Mouse (Mus musculus): ENCODE results near the gene Epha4. TPM values are rescaled to one million over a fixed set of nuclear protein-coding genes. Genes with fewer than 3 reads are reported as not detected.

Gene Epha4
- polyA plus RNA-seq, 1 experiment from 2014 or later: 36.8 TPM

GRCm38 (mm10) chr1:77472566-77472965, 42.3 kb downstream of the Epha4 start:
- Histone ChIP-seq H3K36me3 (no peaks in the 10 kb centered on the region), H3K9me3 (replicated peaks) (no peaks in the 10 kb centered on the region), H3K9ac (replicated peaks) (no peak overlapping the region), H3K4me3 (replicated peaks) (no peak overlapping the region), H3K27me3 (replicated peaks) (no peaks in the 10 kb centered on the region), H3K4me2 (no peak overlapping the region), H3K4me1 (peaks cover 11% of the 10 kb centered on the region), H3K27ac (replicated peaks) (no peak overlapping the region)
- ATAC-seq (ENCODE audit: low FRiP score): no peak
- 77% methylated on average over 2 of the region's 2 CpGs for whole genome bisulfite sequencing

- WGBS: 54% methylated on average over 5 of the region's 5 CpGs
- Histone ChIP-seq H3K4me1 (peaks cover 11% of the 10 kb centered on the region), H3K9ac (replicated peaks) (no peak overlapping the region), H3K27ac (replicated peaks) (no peak overlapping the region), H3K4me2 (no peak overlapping the region), H3K9me3 (replicated peaks) (no peaks in the 10 kb centered on the region), H3K4me3 (replicated peaks) (no peak overlapping the region), H3K36me3 (no peaks in the 10 kb centered on the region), H3K27me3 (replicated peaks) (no peaks in the 10 kb centered on the region)
- ATAC-seq (ENCODE audit: low FRiP score): no peak
Observed at GRCm38 (mm10) chr1:77471447-77471846, 43.4 kb downstream of the Epha4 start.

DNA sequence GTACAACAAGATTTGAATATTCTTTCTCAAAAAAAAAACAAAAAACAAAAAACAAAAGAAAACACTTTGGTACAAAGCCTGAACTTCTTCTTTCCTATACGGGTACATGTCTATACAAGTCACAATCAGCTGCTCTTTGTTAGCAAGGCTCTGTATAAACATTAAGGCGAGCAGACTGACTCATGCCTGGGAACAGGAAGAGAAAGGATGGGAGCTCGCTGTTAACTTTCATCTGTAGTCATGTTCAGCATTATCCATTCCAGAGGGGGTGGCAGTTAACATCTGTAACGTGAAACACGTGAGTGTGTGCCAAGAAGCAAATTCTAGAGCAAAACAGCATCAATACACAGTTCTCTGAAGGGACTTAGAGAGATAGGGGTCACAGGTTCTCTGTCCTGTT, 43.9 kb downstream of the Epha4 start:
- no peak for ATAC-seq (ENCODE audit: low FRiP score)
- no peaks in the 10 kb centered on the region for H3K27me3 ChIP-seq (replicated peaks)
- no peak overlapping the region for H3K27ac ChIP-seq (replicated peaks)
- H3K4me1 ChIP-seq: peaks cover 11% of the 10 kb centered on the region
- no peak overlapping the region for H3K9ac ChIP-seq (replicated peaks)
- 46% methylated on average over 5 of the region's 5 CpGs for WGBS
- no peaks in the 10 kb centered on the region for H3K36me3 ChIP-seq
- no peak overlapping the region for H3K4me2 ChIP-seq
- no peaks in the 10 kb centered on the region for H3K9me3 ChIP-seq (replicated peaks)
- no peak overlapping the region for H3K4me3 ChIP-seq (replicated peaks)

DNA sequence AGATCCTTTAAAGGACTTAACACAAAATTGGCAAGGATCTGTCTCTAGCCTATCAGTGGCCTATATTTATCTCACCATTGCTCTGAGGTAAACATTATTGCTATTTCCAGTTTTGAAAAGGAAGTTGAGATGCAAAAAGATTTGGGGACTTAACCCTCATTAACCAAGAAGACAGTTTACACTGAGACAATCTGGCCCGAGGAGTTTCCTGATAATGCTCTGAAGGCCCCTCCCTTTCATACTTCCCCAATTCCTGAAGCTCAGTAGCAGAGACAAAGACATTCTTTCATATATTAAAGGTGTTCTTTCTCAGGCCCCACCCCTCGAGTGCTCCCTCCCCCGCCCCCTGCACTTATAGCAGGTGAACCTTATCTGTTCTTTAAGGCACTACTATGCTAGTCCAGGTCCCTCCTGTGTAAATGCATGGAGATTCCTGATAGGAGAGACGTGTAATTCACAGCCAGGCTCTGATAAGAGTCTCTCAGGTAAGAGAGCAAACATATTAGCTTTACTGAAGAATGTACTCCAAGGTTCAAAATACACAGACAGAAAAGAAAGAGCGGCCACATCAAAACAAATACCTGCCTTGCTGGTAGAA, 46.1 kb downstream of the Epha4 start:
- Histone ChIP-seq H3K9ac (replicated peaks) (no peak overlapping the region), H3K36me3 (no peaks in the 10 kb centered on the region), H3K9me3 (replicated peaks) (no peaks in the 10 kb centered on the region), H3K27ac (replicated peaks) (no peak overlapping the region), H3K27me3 (replicated peaks) (no peaks in the 10 kb centered on the region), H3K4me2 (no peak overlapping the region), H3K4me3 (replicated peaks) (no peak overlapping the region), H3K4me1 (peaks cover 7% of the 10 kb centered on the region)
- ATAC-seq (ENCODE audit: low FRiP score): no peak
- 88% methylated on average over 5 of the region's 5 CpGs for WGBS

DNA sequence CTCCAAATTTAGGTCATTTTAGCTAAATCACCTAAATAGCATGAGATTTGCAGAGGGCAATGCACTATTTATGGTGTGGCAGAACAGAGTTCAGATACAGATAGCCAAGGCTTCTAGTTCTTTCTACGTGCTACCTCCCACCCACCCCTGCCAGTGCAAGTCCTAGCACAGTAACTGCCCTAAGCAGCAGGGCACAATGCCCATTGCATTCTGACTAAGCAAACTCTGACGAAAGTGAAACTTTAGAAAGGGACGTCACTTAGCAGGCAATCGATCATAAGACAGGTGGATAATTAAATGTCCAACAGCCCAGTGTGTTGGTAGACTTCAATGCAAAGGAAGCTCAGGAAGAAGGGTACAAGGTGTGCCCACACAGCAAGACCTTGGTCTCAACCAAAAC, 49.4 kb downstream of the Epha4 start:
- no peak overlapping the region for H3K9ac ChIP-seq (replicated peaks)
- WGBS: 85% methylated on average over 4 of the region's 4 CpGs
- no peak for ATAC-seq (ENCODE audit: low FRiP score)

DNA sequence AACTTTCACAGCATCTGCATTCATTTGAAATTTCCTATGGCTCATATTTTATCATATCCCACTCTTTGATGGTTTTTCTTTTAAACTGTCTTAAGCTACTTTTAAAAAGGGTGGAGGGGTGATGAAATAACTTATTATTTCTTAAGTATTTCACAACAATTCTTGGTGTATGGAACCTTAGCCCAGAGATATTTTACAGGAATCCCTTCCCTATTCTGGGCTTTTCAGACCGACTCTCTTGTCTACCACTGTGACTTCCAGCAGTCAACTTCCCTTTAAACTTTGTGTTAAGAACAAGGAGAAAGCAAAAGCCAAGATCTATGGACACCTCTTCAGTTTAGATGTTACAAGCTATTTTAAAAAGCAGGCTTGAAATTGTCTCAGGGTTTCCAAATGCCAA, 50.8 kb downstream of the Epha4 start:
- Histone ChIP-seq H3K4me3 (replicated peaks) (no peak overlapping the region), H3K27ac (replicated peaks) (no peak overlapping the region), H3K9ac (replicated peaks) (no peak overlapping the region), H3K4me2 (no peak overlapping the region), H3K36me3 (no peaks in the 10 kb centered on the region), H3K27me3 (replicated peaks) (no peaks in the 10 kb centered on the region), H3K4me1 (no peaks in the 10 kb centered on the region), H3K9me3 (replicated peaks) (no peaks in the 10 kb centered on the region)
- WGBS: 82% methylated on average over 1 of the region's 1 CpGs
- ATAC-seq (ENCODE audit: low FRiP score): no peak

More for the DNA sequence above, 49.4 kb downstream of the Epha4 start:
- Histone ChIP-seq H3K27me3 (replicated peaks) (no peaks in the 10 kb centered on the region), H3K9me3 (replicated peaks) (no peaks in the 10 kb centered on the region), H3K4me2 (no peak overlapping the region), H3K36me3 (no peaks in the 10 kb centered on the region), H3K27ac (replicated peaks) (no peak overlapping the region), H3K4me3 (replicated peaks) (no peak overlapping the region), H3K4me1 (no peaks in the 10 kb centered on the region)

DNA sequence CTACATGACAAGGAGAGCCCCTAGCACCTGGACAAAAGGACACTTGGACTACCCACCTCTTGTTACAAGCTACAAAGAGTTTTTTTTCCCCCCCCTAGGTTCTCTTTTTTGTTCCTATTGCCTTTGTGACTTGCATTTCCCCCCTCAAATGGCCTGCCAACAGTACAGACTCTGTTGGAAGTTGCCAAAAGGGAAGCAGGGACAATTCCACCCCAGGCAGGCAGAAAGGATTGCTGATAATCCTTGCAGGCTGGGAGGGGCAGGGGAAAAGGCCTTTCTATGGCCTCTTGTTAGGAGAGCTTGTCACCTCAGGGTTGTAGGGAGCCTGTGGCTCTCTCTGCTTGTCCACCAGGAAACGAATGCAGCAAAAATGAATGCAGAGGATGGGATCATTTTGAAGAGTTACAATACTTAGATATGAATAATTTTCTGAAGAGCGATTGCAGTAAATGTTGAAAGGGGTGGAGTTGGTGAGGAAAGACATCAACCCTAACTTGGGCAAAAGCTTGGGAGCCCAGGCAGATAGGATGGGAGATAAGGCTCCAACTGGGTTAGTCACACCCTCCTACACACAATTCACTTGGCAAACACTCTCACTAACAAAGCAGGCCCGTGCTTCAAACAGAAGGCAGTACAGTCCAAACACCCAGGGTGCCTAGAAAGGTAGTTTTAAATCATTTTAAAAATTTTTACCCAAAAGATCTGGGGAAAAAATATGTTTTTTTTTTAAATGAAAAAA, 52.8 kb downstream of the Epha4 start:
- Histone ChIP-seq H3K4me1 (peaks cover 5% of the 10 kb centered on the region; the same call in 1 of the 2 replicates), H3K9me3 (replicated peaks) (no peaks in the 10 kb centered on the region), H3K4me3 (replicated peaks) (no peak overlapping the region), H3K36me3 (no peaks in the 10 kb centered on the region), H3K27me3 (replicated peaks) (no peaks in the 10 kb centered on the region), H3K4me2 (no peak overlapping the region), H3K9ac (replicated peaks) (no peak overlapping the region), H3K27ac (replicated peaks) (no peak overlapping the region)
- 15% methylated on average over 3 of the region's 3 CpGs for WGBS
- no peak for ATAC-seq (ENCODE audit: low FRiP score)

DNA sequence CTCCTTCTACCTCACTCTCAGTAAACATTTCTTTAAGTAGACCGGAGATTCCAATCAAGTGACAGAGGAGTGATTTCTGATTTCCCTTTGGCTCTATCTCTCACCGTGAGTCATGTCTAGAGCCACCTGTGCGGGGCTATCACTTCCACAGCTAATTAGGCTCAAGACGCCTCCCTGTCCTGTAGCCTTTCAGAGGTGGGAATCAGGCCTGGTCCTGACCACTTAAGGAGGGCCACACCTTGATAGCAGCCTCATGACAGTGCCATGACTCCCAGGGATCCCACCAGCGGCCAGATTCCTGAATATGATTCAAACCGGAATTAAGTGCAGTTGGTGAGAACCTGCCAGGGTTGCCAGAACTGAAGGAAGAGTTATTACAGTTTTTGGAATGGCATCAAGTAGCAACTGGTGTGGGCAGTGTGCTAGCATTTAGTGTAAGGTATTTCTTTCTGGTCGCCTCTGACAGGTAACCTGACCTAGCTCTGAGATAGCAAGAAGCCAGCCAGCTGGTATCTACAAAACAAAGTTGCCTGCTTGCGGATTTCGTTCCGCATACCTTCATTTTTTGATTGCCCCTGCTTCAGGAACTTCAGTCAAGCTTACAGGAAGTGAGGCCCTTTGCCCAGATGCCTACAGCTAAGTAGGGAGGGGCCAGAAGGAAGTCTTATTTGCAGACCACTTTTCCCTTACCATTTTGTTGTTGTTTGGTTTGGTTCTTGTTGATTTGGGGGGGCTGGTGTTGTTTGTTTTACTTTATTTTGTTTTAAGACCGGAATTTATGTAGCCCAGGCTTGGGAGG, 53.9 kb downstream of the Epha4 start:
- Histone ChIP-seq H3K27me3 (replicated peaks) (no peaks in the 10 kb centered on the region), H3K4me2 (no peak overlapping the region), H3K36me3 (no peaks in the 10 kb centered on the region), H3K4me3 (replicated peaks) (no peak overlapping the region), H3K9ac (replicated peaks) (no peak overlapping the region), H3K27ac (replicated peaks) (no peak overlapping the region), H3K9me3 (replicated peaks) (no peaks in the 10 kb centered on the region), H3K4me1 (peaks cover 10% of the 10 kb centered on the region; the same call in 1 of the 2 replicates)
- 79% methylated on average over 11 of the region's 11 CpGs for whole genome bisulfite sequencing
- ATAC-seq (ENCODE audit: low FRiP score): no peak

- H3K9me3 ChIP-seq (replicated peaks): no peaks in the 10 kb centered on the region
- H3K36me3 ChIP-seq: no peaks in the 10 kb centered on the region
- H3K9ac ChIP-seq (replicated peaks): no peak overlapping the region
- no peak overlapping the region for H3K27ac ChIP-seq (replicated peaks)
- 75% methylated on average over 7 of the region's 7 CpGs for WGBS
- H3K4me1 ChIP-seq: peaks cover 10% of the 10 kb centered on the region; the same call in 1 of the 2 replicates
- no peak overlapping the region for H3K4me2 ChIP-seq
- no peak for ATAC-seq (ENCODE audit: low FRiP score)
- H3K4me3 ChIP-seq (replicated peaks): no peak overlapping the region
- no peaks in the 10 kb centered on the region for H3K27me3 ChIP-seq (replicated peaks)
Observed at GRCm38 (mm10) chr1:77458751-77459385, 56.0 kb downstream of the Epha4 start.

DNA sequence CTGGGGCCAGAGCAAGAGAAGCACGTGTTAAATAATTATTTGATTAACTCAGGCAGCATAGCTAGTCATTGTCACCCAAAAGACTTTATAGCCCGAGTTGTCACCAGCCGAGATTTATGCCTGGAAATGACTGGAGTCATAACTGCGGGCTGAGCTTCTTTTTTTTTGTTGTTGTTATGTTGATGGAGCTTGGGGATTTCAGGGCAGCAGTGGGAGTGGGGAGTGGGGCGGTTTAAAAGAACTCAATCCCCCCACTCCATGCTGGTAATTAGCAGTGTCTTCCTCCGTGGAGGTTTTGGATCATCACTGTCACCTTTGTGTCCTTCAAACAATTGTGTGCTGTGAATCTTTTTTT, 57.5 kb downstream of the Epha4 start:
- Histone ChIP-seq H3K9me3 (replicated peaks) (no peaks in the 10 kb centered on the region), H3K4me1 (peaks cover 10% of the 10 kb centered on the region; the same call in 1 of the 2 replicates), H3K9ac (replicated peaks) (no peak overlapping the region), H3K27ac (replicated peaks) (no peak overlapping the region), H3K4me2 (no peak overlapping the region), H3K4me3 (replicated peaks) (no peak overlapping the region), H3K27me3 (replicated peaks) (no peaks in the 10 kb centered on the region), H3K36me3 (no peaks in the 10 kb centered on the region)
- no peak for ATAC-seq (ENCODE audit: low FRiP score)
- WGBS: 11% methylated on average over 6 of the region's 6 CpGs

DNA sequence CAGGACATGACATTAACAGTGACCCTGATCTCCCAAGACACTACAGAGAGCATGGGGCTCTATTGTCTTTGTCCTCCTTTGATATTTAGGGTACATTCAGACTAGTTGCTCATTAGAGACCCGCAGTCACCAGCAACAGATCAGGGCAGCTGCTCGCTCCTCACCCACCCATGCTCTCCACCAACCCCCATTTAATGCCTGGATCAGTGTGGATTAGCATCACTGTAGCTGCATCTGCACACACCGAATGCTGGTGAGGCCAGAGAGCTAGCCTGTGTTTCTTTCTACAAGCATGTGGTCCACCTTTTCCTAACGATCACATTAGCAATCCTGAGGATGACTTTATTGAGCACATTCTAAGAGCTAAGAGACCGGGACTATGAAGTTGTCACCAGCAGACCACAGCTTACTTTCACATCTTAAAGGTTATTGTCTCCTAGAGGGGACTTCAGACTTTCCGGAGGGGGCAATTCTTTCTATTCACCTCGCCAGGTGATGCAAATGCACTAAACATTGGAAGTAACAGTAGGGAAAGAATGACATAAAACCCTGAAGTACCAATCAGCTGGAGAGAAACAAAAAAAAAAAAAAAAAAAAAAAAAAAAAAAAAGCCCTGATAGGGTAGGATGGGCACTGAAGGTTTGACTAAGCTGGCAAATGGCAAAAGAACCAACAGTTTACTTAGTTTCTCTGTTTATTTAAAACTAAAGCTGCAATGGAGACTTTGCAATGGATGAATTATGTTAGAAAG, 58.0 kb downstream of the Epha4 start:
- Histone ChIP-seq H3K9ac (replicated peaks) (no peak overlapping the region), H3K4me3 (replicated peaks) (no peak overlapping the region), H3K27ac (replicated peaks) (no peak overlapping the region), H3K4me1 (peaks cover 10% of the 10 kb centered on the region; the same call in 1 of the 2 replicates), H3K9me3 (replicated peaks) (no peaks in the 10 kb centered on the region), H3K4me2 (no peak overlapping the region), H3K36me3 (no peaks in the 10 kb centered on the region), H3K27me3 (replicated peaks) (no peaks in the 10 kb centered on the region)
- no peak for ATAC-seq (ENCODE audit: low FRiP score)
- 29% methylated on average over 7 of the region's 7 CpGs for WGBS
